Mouse (Mus musculus) effector memory CD4-positive, alpha-beta T cell, adult 7 months (primary cell): Measurements from ENCODE around the gene Tmprss11d. TPM values are rescaled to one million over a fixed set of nuclear protein-coding genes. Genes with fewer than 3 reads are reported as not detected.

Source experiments
- polyA plus RNA-seq: library from polyadenylated mRNA; unstranded; fragments of 100-300 nt; shearing (Covaris generic); gene quantifications from one replicate; pipeline ENCODE4 v1.2.1, GENCODE M21; 2017

Tmprss11d gene
- 0.17 TPM for polyA plus RNA-seq

GRCm38 (mm10) chr5:86373320-86373719 lies at the start of gene Tmprss11d:
Gene Tmprss11d (minus strand): TSS chr5:86373420.

DNA sequence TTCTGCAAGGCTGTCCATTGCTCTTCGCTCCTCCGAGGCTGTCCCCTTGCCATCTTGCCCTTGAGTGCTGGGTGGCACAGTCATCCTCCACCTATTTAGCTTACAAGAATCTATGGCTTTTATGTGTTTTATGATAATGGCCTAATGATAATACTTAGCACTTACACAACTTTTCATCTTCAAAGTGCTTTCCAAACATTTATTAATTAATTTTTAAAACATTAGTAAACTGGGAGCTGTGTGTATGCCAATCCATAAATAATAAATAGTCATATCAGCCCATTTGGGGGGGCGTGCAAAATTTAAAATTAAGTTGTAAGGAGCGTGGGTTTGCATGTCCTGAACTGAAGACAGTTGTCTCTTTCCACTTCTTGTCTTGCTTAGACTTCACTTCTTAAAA lies 84.0 kb downstream of the Tmprss11d start, which contains the start of gene Tmprss11c:
Tmprss11c (minus strand) TSS at position 101 of the 400 bp plus-strand sequence.

Other genes with a start within 250 kb of the Tmprss11d start
- 26.2 TPM for gene Uba6, start 200.6 kb downstream of the Tmprss11d start, polyA plus RNA-seq
- not detected for gene Gnrhr, start 175.5 kb downstream of the Tmprss11d start, polyA plus RNA-seq
- not detected for gene Tmprss11c, start 84.1 kb downstream of the Tmprss11d start, polyA plus RNA-seq
- 0.24 TPM for gene Tmprss11a, start 95.6 kb upstream of the Tmprss11d start, polyA plus RNA-seq
- gene Tmprss11g, start 145.2 kb upstream of the Tmprss11d start, polyA plus RNA-seq, result not detected